Mouse (Mus musculus): ENCODE results near the gene B3gnt8.

GRCm38 (mm10) chr7:25599663-25600062 is 26.8 kb upstream of the B3gnt8 start:
- no peak for TF ChIP-seq GATA1 (IDR thresholded peaks at IDR 0.05; ENCODE audit: borderline replicate concordance, low read length)
- TF ChIP-seq FLI1 (IDR thresholded peaks at IDR 0.05; ENCODE audit: low read length) = no peak
